Mouse (Mus musculus) stomach, postnatal 0 days (tissue): ENCODE results near the gene Car11.

Experiments used
- CTCF ChIP-seq: IDR thresholded peaks from 2 replicates; pipeline ENCODE4 v1.5.1; 2016; ENCODE audit warnings: antibody characterized with exemption, low read depth, mild to moderate bottlenecking, moderate library complexity
- EP300 ChIP-seq: optimal IDR thresholded peaks from 2 replicates; pipeline ENCODE3; 2016; ENCODE audit warnings: antibody characterized with exemption

GRCm38 (mm10) chr7:45715090-45715708, 15.6 kb downstream of the Car11 start, which contains the start of gene Rpl18:
- TF ChIP-seq CTCF (peak; percentile 20; the same call in 1 of the 2 replicates), EP300 (no peak)
